ENCODE assay signal across 25 mouse cellular contexts in the genomic region with DNA sequence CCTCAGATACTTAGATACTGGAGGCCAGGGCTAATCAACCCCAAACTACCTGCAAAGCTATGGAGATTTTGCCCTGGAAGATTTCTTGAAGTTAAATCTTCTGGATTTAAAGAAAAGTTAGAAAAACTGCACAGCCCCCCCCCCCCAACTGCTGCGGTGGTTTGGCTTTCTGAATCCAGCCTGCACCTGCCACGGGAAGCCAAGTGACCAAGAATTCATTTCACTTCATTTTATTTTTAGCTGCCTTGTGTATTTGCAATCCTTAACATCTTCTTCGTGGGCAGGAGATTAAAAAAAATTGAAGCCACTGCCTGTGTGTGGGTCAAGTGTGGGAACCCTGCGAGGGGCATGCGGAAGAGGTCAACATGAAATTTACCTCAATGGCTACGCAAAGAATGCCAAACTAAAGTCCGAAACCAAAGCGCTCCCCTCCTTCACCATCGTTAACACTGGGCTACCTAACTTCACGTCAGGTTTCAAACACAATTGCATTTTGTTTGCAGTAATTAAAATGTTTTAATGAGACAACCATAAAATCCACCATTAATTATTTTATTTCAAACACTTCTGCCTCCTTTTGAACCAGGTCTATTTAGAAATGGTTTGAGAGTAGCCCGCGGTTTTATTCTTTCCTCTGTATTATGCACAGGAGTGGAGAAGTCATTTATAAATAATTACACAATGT. TPM values are rescaled to one million over a fixed set of nuclear protein-coding genes. Genes with fewer than 3 reads are reported as not detected.
DNase-seq lines count a peak whose midpoint lies in the region; ATAC-seq and TF ChIP-seq lines count a peak whose summit lies in the region.
"Had no signal": no experiment of that assay in that cellular context is flagged by ENCODE, and none has a peak within 500 bp of the region (broad histone marks: within the 10 kb centered on the region; RNA-seq: fewer than 3 reads in every experiment).

No protein-coding gene starts in this region.

- peaks cover 99% of the 10 kb centered on the region for H3K27me3 ChIP-seq in embryonic facial prominence, embryonic 14.5 days (replicated peaks; ENCODE audit: control insufficient read depth, insufficient read depth, low read length)
- H3K27me3 ChIP-seq in embryonic facial prominence, embryonic 10.5 days (replicated peaks; ENCODE audit: low read depth, poor library complexity, severe bottlenecking), result peaks cover 100% of the 10 kb centered on the region
- peaks cover 100% of the 10 kb centered on the region for H3K27me3 ChIP-seq in hindbrain, embryonic 10.5 days (ENCODE audit: insufficient read depth, poor library complexity, severe bottlenecking)
- peaks cover 100% of the 10 kb centered on the region for H3K27me3 ChIP-seq in hindbrain, embryonic 14.5 days (ENCODE audit: control insufficient read depth, insufficient read depth, low read length)
- peaks cover 100% of the 10 kb centered on the region for H3K27me3 ChIP-seq in midbrain, embryonic 10.5 days (ENCODE audit: low read depth, poor library complexity, severe bottlenecking)
- H3K27me3 ChIP-seq in midbrain, postnatal 0 days (ENCODE audit: insufficient read depth, low read length), result peaks cover 73% of the 10 kb centered on the region
- peaks cover 91% of the 10 kb centered on the region for H3K27me3 ChIP-seq in neural tube, embryonic 12.5 days (replicated peaks)
- peaks cover 97% of the 10 kb centered on the region for H3K27me3 ChIP-seq in neural tube, embryonic 15.5 days (replicated peaks)

- H3K9me3 ChIP-seq in embryonic facial prominence, embryonic 14.5 days (ENCODE audit: control insufficient read depth, low read length), result no peaks in the 10 kb centered on the region
- H3K9me3 ChIP-seq in embryonic facial prominence, embryonic 10.5 days, result no peaks in the 10 kb centered on the region
- H3K9me3 ChIP-seq in hindbrain, embryonic 10.5 days, result no peaks in the 10 kb centered on the region
- H3K9me3 ChIP-seq in hindbrain, embryonic 14.5 days (ENCODE audit: control insufficient read depth, low read length), result no peaks in the 10 kb centered on the region
- H3K9me3 ChIP-seq in midbrain, embryonic 10.5 days (replicated peaks), result no peaks in the 10 kb centered on the region
- no peaks in the 10 kb centered on the region for H3K9me3 ChIP-seq in midbrain, postnatal 0 days (ENCODE audit: low read length)
- no peaks in the 10 kb centered on the region for H3K9me3 ChIP-seq in neural tube, embryonic 12.5 days
- H3K9me3 ChIP-seq in neural tube, embryonic 15.5 days (replicated peaks), result no peaks in the 10 kb centered on the region
- H3K9me3 ChIP-seq: forebrain, embryonic 15.5 days; heart, embryonic 12.5 days; hindbrain, embryonic 13.5 days had no signal

- no peaks in the 10 kb centered on the region for H3K4me1 ChIP-seq in embryonic facial prominence, embryonic 14.5 days (ENCODE audit: control insufficient read depth, insufficient read depth, low read length)
- H3K4me1 ChIP-seq in embryonic facial prominence, embryonic 10.5 days, result peaks cover 56% of the 10 kb centered on the region
- H3K4me1 ChIP-seq in hindbrain, embryonic 10.5 days (replicated peaks), result peaks cover 92% of the 10 kb centered on the region
- peaks cover 16% of the 10 kb centered on the region; the same call in 1 of the 2 replicates for H3K4me1 ChIP-seq in hindbrain, embryonic 14.5 days (replicated peaks; ENCODE audit: control insufficient read depth, insufficient read depth, low read length)
- H3K4me1 ChIP-seq in midbrain, embryonic 10.5 days, result peaks cover 94% of the 10 kb centered on the region
- peaks cover 6% of the 10 kb centered on the region; the same call in 1 of the 2 replicates for H3K4me1 ChIP-seq in midbrain, postnatal 0 days (ENCODE audit: insufficient read depth, low read length)
- H3K4me1 ChIP-seq in neural tube, embryonic 12.5 days, result peaks cover 39% of the 10 kb centered on the region
- peaks cover 27% of the 10 kb centered on the region for H3K4me1 ChIP-seq in neural tube, embryonic 15.5 days

- no peak for ATAC-seq in embryonic facial prominence, embryonic 14.5 days (ENCODE audit: low read depth)
- ATAC-seq in hindbrain, embryonic 14.5 days (ENCODE audit: low FRiP score), result no peak
- no peak for ATAC-seq in midbrain, postnatal 0 days (ENCODE audit: low FRiP score)
- ATAC-seq in neural tube, embryonic 12.5 days (ENCODE audit: low FRiP score, low read depth), result no peak
- no peak for ATAC-seq in neural tube, embryonic 15.5 days (ENCODE audit: low FRiP score)
- ATAC-seq: CD4-positive, CD25-positive, alpha-beta regulatory T cell, adult 4 months; forebrain, embryonic 15.5 days; inflammation-experienced regulatory T-cells, adult 6 months had no signal

- 0 out of 2 replicates have a peak overlapping the region, but pooled peaks have one; percentile 49 for H3K4me2 ChIP-seq in embryonic facial prominence, embryonic 14.5 days (ENCODE audit: low read depth, low read length)
- H3K4me2 ChIP-seq in hindbrain, embryonic 14.5 days (replicated peaks), result no peak overlapping the region
- H3K4me2 ChIP-seq in midbrain, postnatal 0 days (ENCODE audit: low read depth, low read length, poor library complexity, severe bottlenecking), result no peak overlapping the region
- peak overlapping the region; percentile 30; the same call in 1 of the 2 replicates for H3K4me2 ChIP-seq in neural tube, embryonic 12.5 days (replicated peaks)
- no peak overlapping the region for H3K4me2 ChIP-seq in neural tube, embryonic 15.5 days

- H3K27ac ChIP-seq in embryonic facial prominence, embryonic 14.5 days (replicated peaks; ENCODE audit: low read depth, low read length), result no peak overlapping the region
- H3K27ac ChIP-seq in embryonic facial prominence, embryonic 10.5 days (replicated peaks), result no peak overlapping the region
- H3K27ac ChIP-seq in hindbrain, embryonic 10.5 days, result peak overlapping the region; percentile 89
- H3K27ac ChIP-seq in hindbrain, embryonic 14.5 days, result no peak overlapping the region
- peak overlapping the region; percentile 87 for H3K27ac ChIP-seq in midbrain, embryonic 10.5 days (replicated peaks)
- no peak overlapping the region for H3K27ac ChIP-seq in midbrain, postnatal 0 days (ENCODE audit: low read depth, low read length)
- H3K27ac ChIP-seq in neural tube, embryonic 12.5 days, result no peak overlapping the region
- no peak overlapping the region for H3K27ac ChIP-seq in neural tube, embryonic 15.5 days (replicated peaks)
- H3K27ac ChIP-seq: forebrain, embryonic 15.5 days; hindbrain, embryonic 13.5 days had no signal

- no peaks in the 10 kb centered on the region for H3K36me3 ChIP-seq in embryonic facial prominence, embryonic 14.5 days (ENCODE audit: control insufficient read depth, insufficient read depth, low read length)
- no peaks in the 10 kb centered on the region for H3K36me3 ChIP-seq in embryonic facial prominence, embryonic 10.5 days (replicated peaks)
- H3K36me3 ChIP-seq in hindbrain, embryonic 10.5 days, result no peaks in the 10 kb centered on the region
- no peaks in the 10 kb centered on the region for H3K36me3 ChIP-seq in hindbrain, embryonic 14.5 days (replicated peaks; ENCODE audit: control insufficient read depth, insufficient read depth)
- H3K36me3 ChIP-seq in midbrain, embryonic 10.5 days, result no peaks in the 10 kb centered on the region
- no peaks in the 10 kb centered on the region for H3K36me3 ChIP-seq in midbrain, postnatal 0 days (ENCODE audit: insufficient read depth, low read length)
- no peaks in the 10 kb centered on the region for H3K36me3 ChIP-seq in neural tube, embryonic 12.5 days
- no peaks in the 10 kb centered on the region for H3K36me3 ChIP-seq in neural tube, embryonic 15.5 days
- H3K36me3 ChIP-seq: forebrain, embryonic 15.5 days; G1E; heart, embryonic 12.5 days; hindbrain, embryonic 13.5 days had no signal

- H3K4me3 ChIP-seq in embryonic facial prominence, embryonic 14.5 days (ENCODE audit: low read depth, low read length), result no peak overlapping the region
- H3K4me3 ChIP-seq in embryonic facial prominence, embryonic 10.5 days, result no peak overlapping the region
- peak overlapping the region; percentile 50; the same call in 1 of the 2 replicates for H3K4me3 ChIP-seq in hindbrain, embryonic 10.5 days
- no peak overlapping the region for H3K4me3 ChIP-seq in hindbrain, embryonic 14.5 days (replicated peaks; ENCODE audit: low read length)
- peak overlapping the region; percentile 53 for H3K4me3 ChIP-seq in midbrain, embryonic 10.5 days
- H3K4me3 ChIP-seq in midbrain, postnatal 0 days (ENCODE audit: low read depth, low read length), result no peak overlapping the region
- H3K4me3 ChIP-seq in neural tube, embryonic 12.5 days, result no peak overlapping the region
- H3K4me3 ChIP-seq in neural tube, embryonic 15.5 days (replicated peaks), result no peak overlapping the region

- WGBS in embryonic facial prominence, embryonic 14.5 days, result 6% methylated on average over 12 of the region's 12 CpGs
- WGBS in embryonic facial prominence, embryonic 10.5 days, result 3% methylated on average over 12 of the region's 12 CpGs
- WGBS in hindbrain, embryonic 10.5 days, result 3% methylated on average over 12 of the region's 12 CpGs
- 5% methylated on average over 12 of the region's 12 CpGs for WGBS in hindbrain, embryonic 14.5 days
- WGBS in midbrain, embryonic 10.5 days, result under 1% methylated on average over 12 of the region's 12 CpGs
- 10% methylated on average over 12 of the region's 12 CpGs for WGBS in midbrain, postnatal 0 days
- WGBS in neural tube, embryonic 12.5 days, result 1% methylated on average over 12 of the region's 12 CpGs
- WGBS in neural tube, embryonic 15.5 days, result 5% methylated on average over 12 of the region's 12 CpGs

- TF ChIP-seq CTCF in midbrain, postnatal 0 days (IDR thresholded peaks at IDR 0.05), result no peak

- H3K9ac ChIP-seq in embryonic facial prominence, embryonic 14.5 days (ENCODE audit: low read depth, low read length), result no peak overlapping the region
- H3K9ac ChIP-seq in hindbrain, embryonic 14.5 days, result no peak overlapping the region
- H3K9ac ChIP-seq in midbrain, postnatal 0 days (replicated peaks; ENCODE audit: low read length, poor library complexity, severe bottlenecking), result no peak overlapping the region
- H3K9ac ChIP-seq in neural tube, embryonic 12.5 days, result no peak overlapping the region
- H3K9ac ChIP-seq in neural tube, embryonic 15.5 days (replicated peaks), result no peak overlapping the region
- H3K9ac ChIP-seq: heart, embryonic 12.5 days had no signal

- no peak for DNase-seq in embryonic facial prominence, embryonic 14.5 days (ENCODE audit: low spot score)
- no peak for DNase-seq in embryonic facial prominence, embryonic 10.5 days (ENCODE audit: low spot score)
- no peak for DNase-seq in hindbrain, embryonic 10.5 days (ENCODE audit: low spot score)
- DNase-seq in hindbrain, embryonic 14.5 days (ENCODE audit: low spot score), result no peak
- no peak for DNase-seq in midbrain, embryonic 10.5 days (ENCODE audit: low spot score)
- DNase-seq in midbrain, postnatal 0 days (ENCODE audit: low spot score), result no peak
- DNase-seq: adrenal gland, adult 8-10 months; adrenal gland, postnatal 36 days; B cell, adult 2 months; cerebellum, adult 2 months; cerebellum, postnatal 10 days; gastrocnemius, postnatal 25 days had no signal

RNA-seq across cellular contexts. Expression of a gene that starts 5.6 kb away (rescaled TPM):
- polyA plus RNA-seq in embryonic facial prominence, embryonic 14.5 days (2014; fragmentation: Nextera tagmentation; extraction: Ambion mirVana), result 1.7 and 2.2 TPM in 2 replicates
- 11.2 and 15.5 TPM in 2 replicates for polyA plus RNA-seq in embryonic facial prominence, embryonic 10.5 days (2016; fragmentation: Nextera tagmentation; extraction: Ambion mirVana)
- polyA plus RNA-seq in hindbrain, embryonic 10.5 days (2016; fragmentation: Nextera tagmentation; extraction: Ambion mirVana), result 28.4 and 33.7 TPM in 2 replicates
- polyA plus RNA-seq in hindbrain, embryonic 14.5 days (2014; fragmentation: Nextera tagmentation; extraction: Ambion mirVana), result 2.6 TPM in 1 of 2 replicates, not detected in the other
- 33.7 and 34.4 TPM in 2 replicates for polyA plus RNA-seq in midbrain, embryonic 10.5 days (2016; fragmentation: Nextera tagmentation; extraction: Ambion mirVana)
- total RNA-seq in midbrain, postnatal 0 days (2014; rRNA removed), result not detected in 2 replicates
- polyA plus RNA-seq in midbrain, postnatal 0 days (2015; fragmentation: Nextera tagmentation; extraction: Ambion mirVana), result not detected in 2 replicates
- 36.5 and 39.9 TPM in 2 replicates for polyA plus RNA-seq in neural tube, embryonic 12.5 days (2016; fragmentation: Nextera tagmentation; extraction: Ambion mirVana)
- polyA plus RNA-seq in neural tube, embryonic 15.5 days (2015; fragmentation: Nextera tagmentation; extraction: Ambion mirVana), result 0.18 TPM in 1 of 2 replicates, not detected in the other
- total RNA-seq: adrenal gland, adult 8-10 months; adrenal gland, postnatal 36 days; gastrocnemius, adult 18-20 months; gastrocnemius, postnatal 25 days; granulocyte monocyte progenitor cell, adult 5-6 weeks; heart, adult 8-10 months; heart, postnatal 25 days had no signal
- polyA plus RNA-seq: CD4-positive, CD25-positive, alpha-beta regulatory T cell, adult 4 months; cerebellum, adult 2 months; G1E; heart, embryonic 12.5 days; heart, embryonic 16.5 days; inflammation-experienced regulatory T-cells, adult 6 months had no signal

RNA-seq across cellular contexts. Expression of a gene that starts 38.7 kb away (rescaled TPM):
- polyA plus RNA-seq in embryonic facial prominence, embryonic 14.5 days (2014; fragmentation: Nextera tagmentation; extraction: Ambion mirVana), result 126 and 202 TPM in 2 replicates
- 23.8 and 40.2 TPM in 2 replicates for polyA plus RNA-seq in embryonic facial prominence, embryonic 10.5 days (2016; fragmentation: Nextera tagmentation; extraction: Ambion mirVana)
- 6.1 and 12.5 TPM in 2 replicates for polyA plus RNA-seq in hindbrain, embryonic 10.5 days (2016; fragmentation: Nextera tagmentation; extraction: Ambion mirVana)
- 2.2 and 5.8 TPM in 2 replicates for polyA plus RNA-seq in hindbrain, embryonic 14.5 days (2014; fragmentation: Nextera tagmentation; extraction: Ambion mirVana)
- 5.4 and 9.3 TPM in 2 replicates for polyA plus RNA-seq in midbrain, embryonic 10.5 days (2016; fragmentation: Nextera tagmentation; extraction: Ambion mirVana)
- total RNA-seq in midbrain, postnatal 0 days (2014; rRNA removed), result 31.5 and 34.1 TPM in 2 replicates
- 32.7 and 37.0 TPM in 2 replicates for polyA plus RNA-seq in midbrain, postnatal 0 days (2015; fragmentation: Nextera tagmentation; extraction: Ambion mirVana)
- polyA plus RNA-seq in neural tube, embryonic 12.5 days (2016; fragmentation: Nextera tagmentation; extraction: Ambion mirVana), result 38.1 and 42.3 TPM in 2 replicates
- 3.9 and 4.9 TPM in 2 replicates for polyA plus RNA-seq in neural tube, embryonic 15.5 days (2015; fragmentation: Nextera tagmentation; extraction: Ambion mirVana)
- total RNA-seq: G1E; granulocyte monocyte progenitor cell, adult 5-6 weeks had no signal
- polyA plus RNA-seq: CD4-positive, CD25-positive, alpha-beta regulatory T cell, adult 4 months; G1E; inflammation-experienced regulatory T-cells, adult 6 months had no signal

Comparison
In these comparisons a context has a peak if more than half of its experiments do, and no peak if none do; other contexts are left out.
1. H3K27ac ChIP-seq: peak in hindbrain, embryonic 10.5 days (single experiment) and midbrain, embryonic 10.5 days (single experiment); none in embryonic facial prominence, embryonic 14.5 days (single experiment), embryonic facial prominence, embryonic 10.5 days (single experiment), hindbrain, embryonic 14.5 days (single experiment), midbrain, postnatal 0 days (single experiment), neural tube, embryonic 12.5 days (single experiment) and neural tube, embryonic 15.5 days (single experiment).
2. H3K4me2 ChIP-seq: peak in embryonic facial prominence, embryonic 14.5 days (single experiment) and neural tube, embryonic 12.5 days (single experiment); none in hindbrain, embryonic 14.5 days (single experiment), midbrain, postnatal 0 days (single experiment) and neural tube, embryonic 15.5 days (single experiment).
3. H3K4me3 ChIP-seq: peak in hindbrain, embryonic 10.5 days (single experiment) and midbrain, embryonic 10.5 days (single experiment); none in embryonic facial prominence, embryonic 14.5 days (single experiment), embryonic facial prominence, embryonic 10.5 days (single experiment), hindbrain, embryonic 14.5 days (single experiment), midbrain, postnatal 0 days (single experiment), neural tube, embryonic 12.5 days (single experiment) and neural tube, embryonic 15.5 days (single experiment).